Mouse (Mus musculus) kidney, embryonic 16.5 days (tissue): ENCODE data around the gene Arl3. TPM values are rescaled to one million over a fixed set of nuclear protein-coding genes. Genes with fewer than 3 reads are reported as not detected.
A peak's percentile ranks its signal among the peaks of the same experiment; 100 is the strongest.

ENCODE experiments used
- ATAC-seq: fragments of 200-750 bp; cut with Nextera tagmentation; 2 replicates; pipeline ENCODE4 v1.8.0; 2017; ENCODE audit warnings: moderate TSS enrichment; ENCODE audit not compliant: low FRiP score, low TSS enrichment
- H3K27ac ChIP-seq: fragments of 300-500 bp; sonication (generic); 2 replicates; pipeline ENCODE4 v1.5.1; 2014; ENCODE audit warnings: low read length
- H3K27me3 ChIP-seq: fragments of 300-500 bp; sonication (generic); 2 replicates; pipeline ENCODE4 v1.6.1; 2014; ENCODE audit warnings: low read length, control low read depth, mixed read lengths; ENCODE audit not compliant: insufficient read depth
- H3K36me3 ChIP-seq: fragments of 300-500 bp; sonication (generic); 2 replicates; pipeline ENCODE4 v1.6.1; 2014; ENCODE audit warnings: low read length, control low read depth, mixed read lengths; ENCODE audit not compliant: insufficient read depth
- H3K4me1 ChIP-seq: fragments of 300-500 bp; sonication (generic); 2 replicates; pipeline ENCODE4 v1.6.1; 2014; ENCODE audit warnings: low read length, control low read depth, mixed read lengths; ENCODE audit not compliant: insufficient read depth
- H3K4me2 ChIP-seq: fragments of 300-500 bp; sonication (generic); replicated peaks from 2 replicates; pipeline ENCODE4 v1.6.1; 2014; ENCODE audit warnings: low read depth, low read length
- H3K4me3 ChIP-seq: fragments of 300-500 bp; sonication (generic); 2 replicates; pipeline ENCODE4 v1.5.1; 2014; ENCODE audit warnings: mild to moderate bottlenecking, low read length
- H3K9ac ChIP-seq: fragments of 300-500 bp; sonication (generic); replicated peaks from 2 replicates; pipeline ENCODE4 v1.6.1; 2014; ENCODE audit warnings: low read length
- H3K9me3 ChIP-seq: fragments of 300-500 bp; sonication (generic); 2 replicates; pipeline ENCODE4 v1.6.1; 2016; ENCODE audit warnings: low read length, control low read depth
- WGBS: fragments of 180-500 bp; shearing (Covaris S2); extraction: QIAGEN DNeasy Blood & Tissue Kit; methylation state at CpG from one replicate; pipeline ENCODE4 v1.1.7; 2014; 5-methylcytosine and 5-hydroxymethylcytosine counted together
- polyA plus RNA-seq: library from polyadenylated mRNA; unstranded; fragments of >200 nt; fragmentation: Nextera tagmentation; extraction: Ambion mirVana; gene quantifications from 2 replicates; pipeline ENCODE4 v1.2.1, GENCODE M21; 2015

The Arl3 gene
- polyA plus RNA-seq, 1 experiment from 2014 or later = 148 TPM

- H3K4me3 ChIP-seq = no peak overlapping the region
- H3K9ac ChIP-seq = peak overlapping the region; percentile 22
- H3K27me3 ChIP-seq = no peaks in the 10 kb centered on the region
- no peak for ATAC-seq
- peaks cover 76% of the 10 kb centered on the region for H3K4me1 ChIP-seq
- H3K4me2 ChIP-seq = no peak overlapping the region
- H3K9me3 ChIP-seq = no peaks in the 10 kb centered on the region
- H3K27ac ChIP-seq = peak overlapping the region; percentile 91
- WGBS = 27% methylated on average over 4 of the region's 4 CpGs
- peaks cover 21% of the 10 kb centered on the region for H3K36me3 ChIP-seq
Observed at GRCm38 (mm10) chr19:46481756-46482155, 91.2 kb downstream of the Arl3 start.

GRCm38 (mm10) chr19:46481352-46481751 is 91.6 kb downstream of the Arl3 start:
- no peak for ATAC-seq
- WGBS = 36% methylated on average over 3 of the region's 3 CpGs
- Histone ChIP-seq H3K4me1 (peaks cover 79% of the 10 kb centered on the region), H3K4me3 (no peak overlapping the region), H3K4me2 (no peak overlapping the region), H3K9me3 (no peaks in the 10 kb centered on the region), H3K36me3 (peaks cover 20% of the 10 kb centered on the region), H3K27ac (peak overlapping the region; percentile 91), H3K27me3 (no peaks in the 10 kb centered on the region), H3K9ac (peak overlapping the region; percentile 22)

Other genes with a start within 250 kb of the Arl3 start
- 4.5 and 5.4 TPM in 2 replicates for gene Psd, start 246.0 kb downstream of the Arl3 start, polyA plus RNA-seq
- 22.4 and 26.0 TPM in 2 replicates for gene Fbxl15, start 245.0 kb downstream of the Arl3 start, polyA plus RNA-seq
- gene Cuedc2, start 234.5 kb downstream of the Arl3 start, polyA plus RNA-seq = 188 and 198 TPM in 2 replicates
- 14.7 and 16.9 TPM in 2 replicates for gene Mfsd13a, start 232.1 kb downstream of the Arl3 start, polyA plus RNA-seq
- 2.5 and 2.6 TPM in 2 replicates for gene 2310034G01Rik, start 222.9 kb downstream of the Arl3 start, polyA plus RNA-seq
- gene Actr1a, start 177.4 kb downstream of the Arl3 start, polyA plus RNA-seq = 143 and 144 TPM in 2 replicates
- gene Sufu, start 176.3 kb downstream of the Arl3 start, polyA plus RNA-seq = 50.7 and 54.0 TPM in 2 replicates
- gene Trim8, start 71.5 kb downstream of the Arl3 start, polyA plus RNA-seq = 22.2 and 26.0 TPM in 2 replicates
- gene Sfxn2, start 167 bp upstream of the Arl3 start, polyA plus RNA-seq = 39.4 and 41.1 TPM in 2 replicates
- 53.4 and 54.4 TPM in 2 replicates for gene Wbp1l, start 25.9 kb upstream of the Arl3 start, polyA plus RNA-seq
- 7.1 TPM in 1 of 2 replicates, not detected in the other for gene Cyp17a1, start 100.0 kb upstream of the Arl3 start, polyA plus RNA-seq
- gene Borcs7, start 116.7 kb upstream of the Arl3 start, polyA plus RNA-seq = 15.6 and 19.0 TPM in 2 replicates
- gene As3mt, start 134.3 kb upstream of the Arl3 start, polyA plus RNA-seq = 54.8 and 57.0 TPM in 2 replicates
- 7.3 and 7.9 TPM in 2 replicates for gene Cnnm2, start 188.4 kb upstream of the Arl3 start, polyA plus RNA-seq